8 mouse cellular contexts compared by ENCODE assay signal in the genomic region with DNA sequence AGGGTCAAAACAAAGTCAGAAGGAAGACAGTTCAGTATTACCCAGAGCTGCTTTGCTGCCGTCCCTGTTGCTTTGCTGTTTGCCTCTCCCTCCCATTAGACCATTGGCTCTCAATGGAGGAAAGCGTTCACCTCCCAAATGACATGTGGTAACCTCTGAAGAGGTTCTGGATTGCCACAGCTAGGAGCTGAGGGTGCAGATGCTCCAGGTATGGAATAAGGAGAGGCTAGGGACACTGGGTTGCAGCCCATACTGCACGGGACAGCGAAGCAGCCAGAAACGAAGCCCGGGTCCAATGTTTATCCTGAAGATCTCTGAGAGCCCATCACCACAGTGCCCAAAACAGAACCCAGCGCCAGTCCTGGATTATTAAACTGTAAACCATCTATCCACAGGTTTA. TPM values are rescaled to one million over a fixed set of nuclear protein-coding genes. Genes with fewer than 3 reads are reported as not detected.
A peak's percentile ranks its signal among the peaks of the same experiment; 100 is the strongest.
DNase-seq lines count a peak whose midpoint lies in the region; ATAC-seq and TF ChIP-seq lines count a peak whose summit lies in the region.

No protein-coding gene starts in this region.

- no peak for TF ChIP-seq POLR2A in kidney, adult 2 months (IDR thresholded peaks at IDR 0.05; ENCODE audit: low read depth, low read length)
- no peak for TF ChIP-seq POLR2A in cortical plate, adult 2 months (IDR thresholded peaks at IDR 0.05; ENCODE audit: extremely low read depth, insufficient read depth, low read length)

- no peak overlapping the region for H3K4me3 ChIP-seq in kidney, adult 2 months (ENCODE audit: insufficient read depth, low read depth, low read length)
- no peak overlapping the region for H3K4me3 ChIP-seq in cortical plate, adult 2 months (ENCODE audit: insufficient read depth, low read length)
- no peak overlapping the region for H3K4me3 ChIP-seq in hindbrain, embryonic 14.5 days (replicated peaks; ENCODE audit: low read length)
- no peak overlapping the region for H3K4me3 ChIP-seq in midbrain, embryonic 14.5 days (replicated peaks; ENCODE audit: low read depth, low read length)

- TF ChIP-seq CTCF in kidney, adult 2 months (conservative IDR thresholded peaks at IDR 0.05; ENCODE audit: insufficient read depth, insufficient read length, low read depth, low read length): no peak
- TF ChIP-seq CTCF in cortical plate, adult 2 months (IDR thresholded peaks at IDR 0.05; ENCODE audit: extremely low read depth, insufficient read depth, low read length): no peak

- no peaks in the 10 kb centered on the region for H3K9me3 ChIP-seq in hindbrain, embryonic 14.5 days (ENCODE audit: control insufficient read depth, low read length)
- H3K9me3 ChIP-seq in midbrain, embryonic 14.5 days (ENCODE audit: control insufficient read depth, low read length): no peaks in the 10 kb centered on the region

- 62% methylated on average over 7 of the region's 7 CpGs for WGBS in kidney, adult 2 months
- 70% methylated on average over 7 of the region's 7 CpGs for WGBS in hindbrain, embryonic 14.5 days
- WGBS in midbrain, embryonic 14.5 days: 70% methylated on average over 7 of the region's 7 CpGs

- H3K36me3 ChIP-seq in kidney, adult 2 months (ENCODE audit: control insufficient read depth, insufficient read depth, low read length): no peaks in the 10 kb centered on the region
- no peaks in the 10 kb centered on the region for H3K36me3 ChIP-seq in hindbrain, embryonic 14.5 days (replicated peaks; ENCODE audit: control insufficient read depth, insufficient read depth)
- H3K36me3 ChIP-seq in midbrain, embryonic 14.5 days (ENCODE audit: control insufficient read depth, insufficient read depth, low read length): no peaks in the 10 kb centered on the region

- DNase-seq in kidney, adult 2 months: no peak
- no peak for DNase-seq in kidney, adult 18-20 months
- DNase-seq in hindbrain, embryonic 14.5 days (ENCODE audit: low spot score): no peak
- DNase-seq in midbrain, embryonic 14.5 days: no peak
- no peak for DNase-seq in adrenal gland, adult 8-10 months
- DNase-seq in retina, postnatal 1 day: no peak

- H3K9ac ChIP-seq in hindbrain, embryonic 14.5 days: 0 out of 2 replicates have a peak overlapping the region, but pooled peaks have one; percentile 7
- H3K9ac ChIP-seq in midbrain, embryonic 14.5 days (replicated peaks; ENCODE audit: low read length): no peak overlapping the region; the same call in 1 of the 2 replicates

- ATAC-seq in hindbrain, embryonic 14.5 days (ENCODE audit: low FRiP score): no peak
- ATAC-seq in midbrain, embryonic 14.5 days (ENCODE audit: low FRiP score, low TSS enrichment): no peak
- no peak for ATAC-seq in megakaryocyte-erythroid progenitor cell, adult 5-6 weeks (replicated peaks; ENCODE audit: low FRiP score, low TSS enrichment, poor library complexity, severe bottlenecking)

- H3K27me3 ChIP-seq in kidney, adult 2 months (replicated peaks; ENCODE audit: control insufficient read depth, insufficient read depth, low read length): no peaks in the 10 kb centered on the region
- H3K27me3 ChIP-seq in hindbrain, embryonic 14.5 days (ENCODE audit: control insufficient read depth, insufficient read depth, low read length): no peaks in the 10 kb centered on the region
- no peaks in the 10 kb centered on the region for H3K27me3 ChIP-seq in midbrain, embryonic 14.5 days (ENCODE audit: control insufficient read depth, insufficient read depth, low read length)

- H3K4me1 ChIP-seq in kidney, adult 2 months (ENCODE audit: control insufficient read depth, insufficient read depth, low read length): peaks cover 45% of the 10 kb centered on the region
- H3K4me1 ChIP-seq in cortical plate, adult 2 months (ENCODE audit: control insufficient read depth, insufficient read depth, low read length): peaks cover 19% of the 10 kb centered on the region
- peaks cover 53% of the 10 kb centered on the region for H3K4me1 ChIP-seq in hindbrain, embryonic 14.5 days (replicated peaks; ENCODE audit: control insufficient read depth, insufficient read depth, low read length)
- peaks cover 51% of the 10 kb centered on the region for H3K4me1 ChIP-seq in midbrain, embryonic 14.5 days (ENCODE audit: control insufficient read depth, insufficient read depth, low read length)

- H3K27ac ChIP-seq in kidney, adult 2 months (ENCODE audit: insufficient read depth, low read depth, low read length): peak overlapping the region; percentile 67
- 0 out of 2 replicates have a peak overlapping the region, but pooled peaks have one; percentile 84 for H3K27ac ChIP-seq in cortical plate, adult 2 months (ENCODE audit: insufficient read depth, low read length)
- peak overlapping the region; percentile 100 for H3K27ac ChIP-seq in hindbrain, embryonic 14.5 days
- H3K27ac ChIP-seq in midbrain, embryonic 14.5 days (replicated peaks; ENCODE audit: low read depth, low read length): peak overlapping the region; percentile 100

- no peak overlapping the region for H3K4me2 ChIP-seq in hindbrain, embryonic 14.5 days (replicated peaks)
- H3K4me2 ChIP-seq in midbrain, embryonic 14.5 days (ENCODE audit: low read length): no peak overlapping the region

RNA-seq across cellular contexts. Expression of a gene that starts 9.6 kb away (rescaled TPM):
- polyA plus RNA-seq in kidney, adult 2 months (2012; rRNA removed): 27.7 and 29.0 TPM in 2 replicates
- polyA plus RNA-seq in cortical plate, adult 2 months (2012; rRNA removed): 90.5 and 106 TPM in 2 replicates
- 55.4 and 63.4 TPM in 2 replicates for polyA plus RNA-seq in hindbrain, embryonic 14.5 days (2014; fragmentation: Nextera tagmentation; extraction: Ambion mirVana)
- polyA plus RNA-seq in midbrain, embryonic 14.5 days (2014; fragmentation: Nextera tagmentation; extraction: Ambion mirVana): 64.4 and 67.8 TPM in 2 replicates
- 10 to 100 TPM; 51.7 to 94.5 (median 70.6) TPM for total RNA-seq in adrenal gland, adult 8-10 months (2022)
- 70.9 and 80.1 TPM in 2 replicates for total RNA-seq in megakaryocyte-erythroid progenitor cell, adult 5-6 weeks (2014; fragmentation: Nextera tagmentation)
- 27.2 and 42.9 TPM in 2 replicates for total RNA-seq in megakaryocyte-erythroid progenitor cell, adult 5-6 weeks (2017)
